In the genomic region with DNA sequence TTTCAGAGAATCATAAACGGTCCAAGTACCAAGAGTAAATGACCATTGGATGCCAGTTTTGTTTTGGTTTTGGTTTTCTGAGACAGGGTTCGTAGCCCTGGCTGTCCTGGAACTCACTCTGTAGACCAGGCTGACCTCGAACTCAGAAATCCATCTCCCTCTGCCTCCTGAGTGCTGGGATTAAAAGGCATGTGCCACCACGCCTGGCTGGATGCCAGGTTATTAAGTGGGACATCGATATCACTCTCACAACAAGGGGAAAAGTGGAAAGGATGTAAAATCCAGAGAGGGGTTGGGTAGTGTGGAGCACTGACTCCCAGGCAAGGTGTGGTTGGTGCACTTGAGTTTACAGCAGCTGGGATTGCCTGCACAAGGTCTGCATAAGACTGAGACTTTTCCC, we compare ENCODE assay signal across 18 mouse cellular contexts. TPM values are rescaled to one million over a fixed set of nuclear protein-coding genes. Genes with fewer than 3 reads are reported as not detected.
"Had no signal": no experiment of that assay in that cellular context is flagged by ENCODE, and none has a peak within 500 bp of the region (broad histone marks: within the 10 kb centered on the region; RNA-seq: fewer than 3 reads in every experiment).

No protein-coding gene starts in this region.

- H3K27ac ChIP-seq: lung, embryonic 15.5 days; macrophage; midbrain, embryonic 13.5 days; midbrain, embryonic 15.5 days; neural tube, embryonic 12.5 days had no signal

- H3K9ac ChIP-seq: lung, embryonic 15.5 days; midbrain, embryonic 13.5 days; midbrain, embryonic 15.5 days; neural tube, embryonic 12.5 days had no signal

- ATAC-seq: lung, postnatal 0 days; midbrain, embryonic 13.5 days; midbrain, embryonic 15.5 days had no signal

- H3K27me3 ChIP-seq: midbrain, embryonic 15.5 days; neural tube, embryonic 12.5 days had no signal

- H3K4me2 ChIP-seq: lung, embryonic 15.5 days; midbrain, embryonic 11.5 days; midbrain, embryonic 13.5 days; midbrain, embryonic 15.5 days; neural tube, embryonic 12.5 days had no signal

- H3K4me3 ChIP-seq: lung, embryonic 15.5 days; megakaryocyte, embryonic 14.5 days; midbrain, embryonic 13.5 days; midbrain, embryonic 15.5 days; neural tube, embryonic 12.5 days had no signal

- H3K36me3 ChIP-seq: lung, embryonic 15.5 days; midbrain, embryonic 13.5 days; midbrain, embryonic 15.5 days; neural tube, embryonic 12.5 days had no signal

- H3K9me3 ChIP-seq: lung, embryonic 15.5 days; midbrain, embryonic 13.5 days; midbrain, embryonic 15.5 days; neural tube, embryonic 12.5 days had no signal

- DNase-seq: lung, adult 2 months; lung, postnatal 14 days; lung, postnatal 36 days; right cerebral cortex, postnatal 14 days; spleen, adult 18-20 months; thymus, adult 18-20 months; thymus, postnatal 14 days; thymus, postnatal 36 days had no signal

RNA-seq across cellular contexts. Expression of gene Rundc3a, which starts 13.1 kb away (rescaled TPM):
- total RNA-seq: megakaryocyte progenitor cell, adult 5-6 weeks; monocyte, adult 5-6 weeks had no signal

RNA-seq across cellular contexts. Expression of gene Slc4a1, which starts 14.1 kb away (rescaled TPM):
- polyA plus RNA-seq: macrophage had no signal
